Mouse (Mus musculus) embryo, embryonic 10.5 days (tissue): ENCODE results near the gene Hbs1l.

Experiments
- DNase-seq: peaks from one replicate; pipeline ENCODE4 v3.0.0-alpha.2; 2015; ENCODE audit warnings: low spot score

Hbs1l gene

GRCm38 (mm10) chr10:21401259-21401658 is 105.5 kb downstream of the Hbs1l start:
- no peak for DNase-seq

- no peak for DNase-seq
Measured at GRCm38 (mm10) chr10:21404822-21405221, 109.0 kb downstream of the Hbs1l start.

GRCm38 (mm10) chr10:21405707-21406534 is 110.1 kb downstream of the Hbs1l start:
- no peak for DNase-seq

GRCm38 (mm10) chr10:21410711-21411110 is 114.9 kb downstream of the Hbs1l start:
- DNase-seq, result no peak

- no peak for DNase-seq
Measured at GRCm38 (mm10) chr10:21411621-21412205, 115.9 kb downstream of the Hbs1l start.

- no peak for DNase-seq
Measured at GRCm38 (mm10) chr10:21415031-21415430, 119.3 kb downstream of the Hbs1l start.

- DNase-seq, result no peak
Measured at GRCm38 (mm10) chr10:21416184-21416583, 120.4 kb downstream of the Hbs1l start.
